Mouse (Mus musculus): ENCODE data around the gene Ccdc134. TPM values are rescaled to one million over a fixed set of nuclear protein-coding genes. Genes with fewer than 3 reads are reported as not detected.

Ccdc134 gene
- total RNA-seq, 2 experiments from 2014 or later = 11.1 to 12.6 TPM

- DNase-seq (ENCODE audit: low spot score in 2 of 2) = no peak
Measured at GRCm38 (mm10) chr15:82167201-82168168, 39.8 kb downstream of the Ccdc134 start.

GRCm38 (mm10) chr15:82169671-82170070 is 41.9 kb downstream of the Ccdc134 start:
- no peak for DNase-seq (ENCODE audit: low spot score in 2 of 2)

GRCm38 (mm10) chr15:82170437-82171377 is 43.0 kb downstream of the Ccdc134 start:
- no peak for DNase-seq (ENCODE audit: low spot score in 2 of 2)

GRCm38 (mm10) chr15:82172648-82173047 is 44.9 kb downstream of the Ccdc134 start:
- no peak for DNase-seq (ENCODE audit: low spot score in 2 of 2)

- no peak for DNase-seq (ENCODE audit: low spot score in 2 of 2)
Measured at GRCm38 (mm10) chr15:82175091-82175490, 47.4 kb downstream of the Ccdc134 start.

GRCm38 (mm10) chr15:82177743-82178290 is 50.1 kb downstream of the Ccdc134 start:
- no peak for DNase-seq (ENCODE audit: low spot score in 2 of 2)

- DNase-seq (ENCODE audit: low spot score in 2 of 2) = no peak
Measured at GRCm38 (mm10) chr15:82181131-82181530, 53.4 kb downstream of the Ccdc134 start.

GRCm38 (mm10) chr15:82182311-82182710 is 54.6 kb downstream of the Ccdc134 start:
- DNase-seq (ENCODE audit: low spot score in 2 of 2) = no peak

- no peak for DNase-seq (ENCODE audit: low spot score in 2 of 2)
Measured at GRCm38 (mm10) chr15:82183596-82183995, 55.9 kb downstream of the Ccdc134 start.

- DNase-seq (ENCODE audit: low spot score in 2 of 2) = no peak
Measured at GRCm38 (mm10) chr15:82184183-82184582, 56.5 kb downstream of the Ccdc134 start.

- no peak for DNase-seq (ENCODE audit: low spot score in 2 of 2)
Measured at GRCm38 (mm10) chr15:82184656-82185055, 56.9 kb downstream of the Ccdc134 start.

GRCm38 (mm10) chr15:82185062-82185783 is 57.5 kb downstream of the Ccdc134 start:
- no peak for DNase-seq (ENCODE audit: low spot score in 2 of 2)

- DNase-seq (ENCODE audit: low spot score in 2 of 2) = no peak
Measured at GRCm38 (mm10) chr15:82186131-82186530, 58.4 kb downstream of the Ccdc134 start.

GRCm38 (mm10) chr15:82186931-82187330 is 59.2 kb downstream of the Ccdc134 start:
- no peak for DNase-seq (ENCODE audit: low spot score in 2 of 2)

GRCm38 (mm10) chr15:82187401-82187800 is 59.7 kb downstream of the Ccdc134 start:
- DNase-seq (ENCODE audit: low spot score in 2 of 2) = no peak

- DNase-seq (ENCODE audit: low spot score in 2 of 2) = no peak
Measured at GRCm38 (mm10) chr15:82187924-82188323, 60.2 kb downstream of the Ccdc134 start.

- no peak for DNase-seq (ENCODE audit: low spot score in 2 of 2)
Measured at GRCm38 (mm10) chr15:82188481-82189240, 60.9 kb downstream of the Ccdc134 start.
